ENCODE assay signal across 21 mouse cellular contexts in the genomic region with DNA sequence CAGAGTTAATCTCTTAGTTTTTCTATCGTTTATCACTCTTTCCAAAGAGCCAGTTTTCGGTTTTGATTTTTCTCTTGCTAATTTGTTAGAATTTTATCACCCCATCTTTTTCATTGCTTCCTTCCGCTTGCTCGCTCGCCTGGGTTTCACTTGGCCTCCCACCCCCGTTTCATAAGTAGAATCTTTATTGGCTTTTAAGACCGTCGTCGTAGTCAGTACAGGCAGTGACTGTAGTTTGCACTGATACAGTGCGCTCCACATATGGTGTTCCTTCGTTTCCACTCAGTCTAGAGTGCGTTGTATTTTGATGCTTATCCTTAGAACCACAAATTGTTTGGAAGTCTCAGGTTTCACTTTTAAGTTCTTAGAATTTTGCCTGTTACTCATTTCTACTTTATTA.
"Had no signal": no experiment of that assay in that cellular context is flagged by ENCODE, and none has a peak within 500 bp of the region (broad histone marks: within the 10 kb centered on the region; RNA-seq: fewer than 3 reads in every experiment).

No protein-coding gene starts in this region.

- H3K9ac ChIP-seq: limb, embryonic 12.5 days; limb, embryonic 15.5 days; liver, embryonic 12.5 days; liver, embryonic 15.5 days had no signal

- H3K4me1 ChIP-seq: limb, embryonic 12.5 days; limb, embryonic 15.5 days; liver, embryonic 12.5 days; liver, embryonic 15.5 days had no signal

- H3K4me2 ChIP-seq: limb, embryonic 12.5 days; limb, embryonic 15.5 days; liver, embryonic 12.5 days; liver, embryonic 15.5 days; midbrain, embryonic 11.5 days had no signal

- H3K27ac ChIP-seq: kidney, postnatal 0 days; left cerebral cortex, adult 2 months; limb, embryonic 12.5 days; limb, embryonic 15.5 days; liver, embryonic 12.5 days; liver, embryonic 15.5 days; stomach, postnatal 0 days had no signal

- H3K4me3 ChIP-seq: left cerebral cortex, adult 2 months; limb, embryonic 12.5 days; limb, embryonic 15.5 days; liver, embryonic 12.5 days; liver, embryonic 15.5 days had no signal

- H3K27me3 ChIP-seq: limb, embryonic 12.5 days; limb, embryonic 15.5 days; liver, embryonic 12.5 days; liver, embryonic 15.5 days had no signal

- H3K9me3 ChIP-seq: limb, embryonic 12.5 days; limb, embryonic 15.5 days; liver, embryonic 12.5 days; liver, embryonic 15.5 days had no signal

- DNase-seq: kidney, adult 2 months; kidney, postnatal 36 days; layer of hippocampus, postnatal 36 days; left cerebral cortex, postnatal 4 days; lung, adult 2 months; lung, postnatal 14 days; lung, postnatal 4 days; midbrain, embryonic 14.5 days; right cerebral cortex, adult 18-20 months; right cerebral cortex, postnatal 14 days; right cerebral cortex, postnatal 4 days; thymus, adult 2 months; thymus, postnatal 25 days had no signal

- ATAC-seq: liver, embryonic 12.5 days had no signal
